Mouse (Mus musculus) embryo, embryonic 9.5 days (tissue): ENCODE data around the gene Gch1.

ENCODE experiments used
- DNase-seq: peaks from one replicate; pipeline ENCODE4 v3.0.0-alpha.2; 2017; ENCODE audit errors: extremely low spot score

Gene Gch1

DNA sequence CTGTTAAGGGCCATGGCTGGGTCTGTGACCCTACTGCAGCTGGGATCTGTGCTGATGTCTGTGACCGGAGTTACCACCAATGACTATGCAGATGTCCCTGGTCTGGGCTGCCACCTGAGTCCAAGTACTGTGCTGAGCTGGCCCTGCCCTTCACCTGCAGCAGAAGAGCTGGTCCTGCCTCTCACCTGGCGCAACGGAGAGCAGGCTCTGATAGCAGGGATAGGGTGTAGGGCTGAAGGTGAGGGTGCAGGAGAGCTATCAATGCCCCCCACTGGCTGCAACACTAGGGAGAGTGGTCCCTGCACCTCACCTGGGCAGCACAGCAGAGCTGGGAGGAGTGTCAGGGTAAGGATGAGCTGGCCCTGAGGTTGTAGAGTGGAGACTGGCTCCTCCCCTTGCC is 17.4 kb upstream of the Gch1 start:
- no peak for DNase-seq

DNA sequence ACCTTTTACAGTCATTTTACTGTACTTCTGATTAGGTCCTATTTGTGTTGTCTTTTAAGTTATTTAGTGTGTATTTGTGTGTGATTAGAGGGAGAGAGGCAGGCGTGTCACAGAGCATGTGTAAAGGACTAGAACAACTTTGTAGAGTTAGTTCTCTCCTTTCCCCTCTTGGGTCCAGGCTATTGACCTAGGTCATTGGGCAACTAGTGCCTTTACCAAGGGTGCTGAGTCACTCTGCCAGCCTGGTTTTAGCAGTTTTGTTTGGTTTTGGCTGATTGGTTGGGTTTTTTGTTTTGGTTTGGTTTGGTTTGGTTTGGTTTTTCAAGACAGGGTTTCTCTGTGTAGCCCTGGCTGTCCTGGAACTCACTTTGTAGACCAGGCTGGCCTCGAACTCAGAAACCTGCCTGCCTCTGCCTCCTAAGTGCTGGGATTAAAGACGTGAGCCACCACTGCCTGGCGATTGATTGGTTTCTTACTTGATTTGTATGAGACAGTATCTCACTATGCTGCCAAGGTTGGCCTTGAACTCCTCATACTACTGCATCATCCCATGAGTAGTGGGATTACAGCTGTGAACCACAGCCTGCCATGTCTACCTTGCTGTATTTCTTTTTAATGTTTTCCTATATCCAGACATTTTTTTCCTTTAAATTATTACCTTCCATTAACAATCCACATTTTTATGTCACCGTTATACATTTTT is 16.2 kb upstream of the Gch1 start:
- no peak for DNase-seq

DNA sequence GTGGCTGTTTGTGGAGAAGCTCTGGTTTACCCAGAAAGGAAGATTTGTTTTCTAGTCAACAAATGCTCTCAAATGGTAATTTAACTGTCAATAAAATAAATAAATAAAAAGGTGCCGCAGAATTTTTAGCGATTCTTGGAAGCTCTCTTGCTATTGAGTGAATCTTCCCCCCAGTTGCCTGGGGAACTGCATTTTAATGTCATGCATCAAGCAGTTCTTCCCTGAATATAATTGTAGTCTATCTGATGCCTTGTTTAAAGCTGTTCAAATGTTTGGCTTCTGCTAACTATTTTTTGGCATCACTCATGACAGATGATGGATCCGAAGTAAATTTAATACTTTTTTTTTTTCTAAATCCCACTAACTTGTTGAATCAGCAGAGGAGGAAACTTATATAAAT is 8.1 kb upstream of the Gch1 start:
- DNase-seq: no peak

DNA sequence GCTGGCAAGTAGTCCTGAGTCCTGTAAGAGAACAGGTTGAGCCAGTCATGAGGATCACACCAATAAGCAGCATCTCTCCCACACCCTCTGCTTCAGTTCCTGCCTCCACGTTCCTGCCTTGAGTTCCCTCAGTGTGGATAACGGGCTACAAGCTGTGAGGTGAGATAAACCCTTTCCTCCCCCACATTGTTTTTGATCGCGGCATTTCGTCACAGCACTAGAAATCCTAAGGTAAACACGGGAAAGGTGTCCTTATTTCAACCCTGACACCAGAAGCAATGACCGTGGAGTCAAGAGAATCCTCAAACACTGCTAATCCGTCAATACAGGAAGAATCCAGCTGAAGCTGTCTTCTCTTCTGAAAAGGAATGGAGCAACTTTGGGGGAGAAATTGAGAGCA is 7.5 kb upstream of the Gch1 start:
- no peak for DNase-seq

DNA sequence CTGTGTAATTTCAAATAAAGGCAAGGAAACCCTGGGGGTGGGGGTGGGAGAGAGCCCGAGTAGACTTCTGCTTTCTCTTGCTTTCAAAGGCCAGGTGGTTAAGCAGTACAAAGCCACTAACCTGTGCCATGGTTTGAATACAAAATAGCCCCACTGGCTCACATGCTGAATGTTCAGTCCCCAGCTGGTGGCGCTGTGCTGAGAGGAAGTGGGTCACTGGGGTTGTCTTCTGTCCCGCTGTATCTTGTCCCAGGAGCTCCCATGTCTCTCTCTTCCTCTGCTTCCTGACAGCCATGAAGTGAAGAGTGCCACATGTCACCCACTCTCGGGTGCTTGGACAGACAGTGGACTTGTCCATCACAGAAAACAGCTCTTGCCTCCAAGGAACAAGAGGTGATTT is 4.9 kb upstream of the Gch1 start:
- no peak for DNase-seq

DNA sequence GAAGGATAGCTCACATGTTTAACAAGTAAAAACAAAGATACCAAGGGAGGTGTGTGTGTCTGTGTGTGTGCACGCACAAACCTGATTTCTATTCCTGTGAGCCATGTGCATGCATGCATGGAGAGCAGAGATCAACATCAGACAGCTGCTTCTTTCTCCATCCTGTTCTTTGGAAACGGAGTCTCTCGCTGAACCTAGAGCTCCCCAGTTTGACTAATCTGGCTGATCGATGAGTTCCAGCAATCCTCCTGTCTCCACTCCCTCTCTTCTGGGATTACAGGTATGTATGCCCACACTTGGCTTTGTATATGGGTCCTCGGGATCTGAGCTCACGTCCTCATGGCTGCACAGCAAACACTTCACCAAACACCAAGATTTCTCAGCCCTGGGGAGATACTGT is 4.3 kb upstream of the Gch1 start:
- DNase-seq: no peak

DNA sequence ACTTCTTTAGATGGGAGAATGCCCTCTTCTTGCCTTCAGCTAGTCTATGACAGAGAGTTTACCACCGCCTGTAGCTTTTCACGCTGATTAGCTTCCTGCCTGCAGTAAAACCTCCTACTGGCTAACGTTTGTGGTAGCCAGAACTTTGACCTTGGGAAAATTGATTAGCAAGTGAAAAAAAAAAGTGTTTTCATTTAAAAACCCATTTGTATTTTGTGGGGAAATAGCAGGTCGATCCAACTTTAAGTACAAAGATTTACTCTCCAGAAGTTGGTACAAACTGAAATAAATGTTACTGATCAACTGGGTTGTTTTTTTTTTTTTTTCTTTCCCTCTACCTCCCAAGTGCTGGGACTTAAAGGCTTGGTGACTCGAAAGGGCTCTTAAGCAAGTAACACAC is 2.6 kb upstream of the Gch1 start:
- no peak for DNase-seq

DNA sequence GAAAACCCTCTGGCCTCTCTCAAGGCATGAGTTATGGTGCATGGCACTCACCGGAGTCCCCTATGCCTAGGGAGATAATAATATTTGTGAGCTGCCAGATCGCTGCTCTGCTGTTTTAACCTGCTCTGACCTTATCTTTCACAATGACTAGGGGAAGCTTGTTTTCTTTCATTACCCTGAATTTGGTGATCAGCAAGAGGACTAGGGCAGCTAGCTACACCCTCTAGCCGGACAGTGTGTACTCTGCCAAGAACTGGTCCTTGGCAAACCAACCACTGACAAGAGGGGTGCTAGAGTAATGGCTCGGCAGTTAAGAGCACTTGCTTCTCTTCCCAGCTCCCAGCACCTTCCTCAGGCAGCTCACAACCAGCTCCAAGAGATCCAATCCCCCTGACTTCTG is 1.4 kb upstream of the Gch1 start:
- no peak for DNase-seq

DNA sequence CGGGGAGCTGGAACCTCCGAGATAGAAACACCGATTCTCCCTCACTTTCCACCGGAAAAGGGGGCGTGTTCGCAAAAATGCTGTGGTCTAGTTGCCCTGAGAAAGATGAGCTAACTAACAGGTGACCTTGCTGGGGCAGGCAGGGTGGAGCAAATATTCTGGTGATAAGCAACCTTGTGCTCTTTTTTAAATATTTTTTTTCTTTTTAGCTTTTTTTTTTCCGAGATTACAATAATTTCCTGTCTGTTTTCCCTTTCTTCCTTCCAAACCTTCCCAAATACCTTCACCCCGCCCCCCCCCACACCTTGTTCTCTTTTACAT is 382 bp upstream of the Gch1 start:
- no peak for DNase-seq

DNA sequence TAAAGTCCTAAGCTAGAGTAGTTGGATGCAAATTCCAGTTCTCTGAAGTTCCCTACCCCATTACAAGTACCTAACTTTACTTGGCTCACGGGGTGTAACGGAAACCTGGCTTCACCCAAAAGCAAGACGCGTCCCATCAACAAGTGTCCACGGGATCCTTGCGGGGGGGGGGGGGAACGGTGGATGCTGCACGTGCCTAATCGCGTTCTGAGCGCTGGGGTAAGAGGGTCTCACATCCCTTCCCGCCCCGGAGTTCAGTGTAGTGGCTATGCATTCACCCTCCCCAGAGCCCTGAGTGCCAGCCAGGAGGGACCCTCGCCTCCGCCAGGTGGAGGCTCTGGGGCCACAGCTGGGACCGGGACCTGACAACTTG is 752 bp downstream of the Gch1 start:
- no peak for DNase-seq

DNA sequence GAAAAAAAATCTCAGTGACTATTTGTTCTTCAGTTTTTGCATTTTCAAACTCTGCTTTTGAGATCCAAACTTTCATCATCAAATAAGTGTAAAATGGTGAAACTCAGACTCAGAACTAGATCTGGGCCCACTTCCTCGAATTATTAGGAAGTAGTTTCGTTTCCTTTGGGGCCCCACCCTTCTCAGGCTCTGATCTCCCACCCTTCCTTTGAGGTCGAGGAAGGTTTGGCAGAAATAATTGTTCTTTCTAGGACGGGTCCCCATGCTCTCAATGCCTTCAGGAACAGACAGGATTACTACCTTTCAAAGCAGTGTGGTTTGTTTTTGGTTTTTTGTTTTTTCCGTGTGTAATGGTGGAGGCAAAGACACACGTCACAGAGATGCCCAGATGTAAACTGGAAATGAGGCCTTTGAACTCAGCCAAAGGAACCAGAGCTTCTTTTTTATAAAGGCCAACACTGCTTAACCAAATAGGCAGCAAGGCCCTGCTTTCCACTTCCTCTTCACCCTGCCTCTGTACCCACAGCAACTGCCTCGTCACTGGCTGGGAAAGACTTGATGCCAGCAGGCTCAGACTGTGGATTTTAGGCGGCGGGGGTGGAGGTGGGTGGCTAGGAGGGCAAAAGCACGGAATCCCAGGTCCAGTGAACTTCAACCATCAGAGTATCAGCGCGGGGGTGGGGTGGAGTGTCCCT is 1.4 kb downstream of the Gch1 start:
- DNase-seq: no peak

DNA sequence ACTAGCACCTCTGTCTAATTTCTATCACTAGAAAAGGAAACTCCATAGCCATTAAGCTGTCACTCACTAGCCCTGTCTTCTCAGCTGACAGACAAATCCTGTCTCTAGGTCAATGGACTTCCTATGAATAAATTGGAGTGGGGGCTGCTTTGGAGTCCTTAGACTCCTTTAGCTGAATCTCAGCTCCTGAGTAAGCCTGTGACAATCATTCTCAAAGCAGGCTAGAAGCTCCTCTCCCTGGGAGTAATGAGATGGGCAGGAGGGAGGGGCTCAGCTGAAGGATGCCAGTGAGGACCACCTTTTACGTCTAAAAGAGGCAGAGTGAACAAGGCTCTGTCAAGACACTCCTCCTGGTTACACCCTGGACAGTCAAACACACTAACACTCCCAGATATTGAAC is 2.0 kb downstream of the Gch1 start:
- DNase-seq: no peak

DNA sequence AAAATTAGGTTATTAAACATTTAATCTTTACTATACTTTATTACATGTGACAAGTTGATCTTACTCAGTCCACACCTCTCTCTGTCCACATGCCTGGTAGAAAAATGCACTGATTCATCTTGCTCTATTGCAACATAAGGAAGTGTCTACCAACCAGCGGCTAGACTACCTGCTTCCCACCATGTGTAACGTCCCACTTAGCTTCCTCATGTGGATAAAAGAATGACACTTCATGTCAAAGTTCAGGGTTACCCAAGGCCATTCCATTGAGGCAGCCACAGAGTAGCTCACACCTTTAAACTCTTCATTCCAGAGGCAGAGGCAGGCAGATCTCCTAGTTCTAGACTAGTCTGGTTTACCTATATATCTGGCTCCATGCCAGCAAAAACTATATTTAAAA is 2.7 kb downstream of the Gch1 start:
- no peak for DNase-seq

DNA sequence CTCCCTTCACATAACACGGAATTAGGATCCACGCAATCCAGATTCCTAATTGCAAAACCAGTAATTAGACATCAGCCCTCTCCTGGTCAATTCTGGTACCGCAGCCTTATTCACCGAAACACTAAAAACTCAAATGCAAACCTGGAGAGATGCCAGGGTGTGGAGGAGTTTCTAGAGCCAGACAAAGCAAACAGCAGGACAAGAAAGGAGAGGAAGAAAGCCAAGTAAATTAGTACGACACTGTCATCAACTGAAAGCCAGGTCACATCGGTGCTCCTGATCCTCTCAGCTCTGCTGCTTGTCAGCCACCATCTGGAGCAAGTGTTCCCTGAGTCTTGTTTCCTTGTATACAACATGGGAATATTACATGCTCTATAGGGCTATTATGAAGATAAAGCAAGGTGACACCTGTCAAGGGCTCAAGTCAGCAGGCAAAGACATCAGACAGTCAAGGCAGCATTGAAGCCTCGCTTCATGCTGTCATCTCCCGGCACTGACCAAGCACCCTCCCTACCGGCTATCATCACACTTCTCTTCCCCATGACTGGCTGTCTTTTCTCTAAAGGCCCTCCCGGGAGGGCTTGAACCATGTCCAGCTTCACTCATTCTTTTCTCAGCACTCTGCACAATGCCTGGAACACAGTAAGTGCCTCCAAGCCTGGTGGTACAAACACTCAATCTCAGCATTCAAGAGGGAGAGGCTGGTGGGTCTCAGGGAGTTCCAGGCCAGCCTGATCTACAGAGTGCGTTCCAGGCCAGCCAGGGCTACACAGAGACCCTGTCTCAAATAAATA is 7.5 kb downstream of the Gch1 start:
- DNase-seq: peak; percentile 10

DNA sequence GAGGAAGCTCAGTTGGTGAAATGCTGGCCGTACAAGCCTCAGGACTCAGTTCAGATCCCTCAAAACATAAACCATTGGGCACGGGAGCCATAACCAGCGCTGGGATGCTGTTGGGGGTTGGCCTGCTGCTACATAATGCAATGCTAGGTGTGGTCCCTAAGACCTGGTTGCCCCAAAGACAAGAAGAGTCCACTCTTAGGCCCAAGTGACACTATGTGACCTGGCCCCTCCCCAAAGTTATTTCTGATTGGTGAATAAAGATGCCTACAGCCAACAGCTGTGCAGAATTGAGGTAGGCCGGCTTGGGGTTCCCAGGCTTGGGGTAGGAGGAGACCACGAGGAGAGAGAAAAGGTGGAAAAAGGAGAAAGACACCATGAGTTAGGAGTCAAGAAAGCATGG is 10.4 kb downstream of the Gch1 start:
- DNase-seq: no peak

DNA sequence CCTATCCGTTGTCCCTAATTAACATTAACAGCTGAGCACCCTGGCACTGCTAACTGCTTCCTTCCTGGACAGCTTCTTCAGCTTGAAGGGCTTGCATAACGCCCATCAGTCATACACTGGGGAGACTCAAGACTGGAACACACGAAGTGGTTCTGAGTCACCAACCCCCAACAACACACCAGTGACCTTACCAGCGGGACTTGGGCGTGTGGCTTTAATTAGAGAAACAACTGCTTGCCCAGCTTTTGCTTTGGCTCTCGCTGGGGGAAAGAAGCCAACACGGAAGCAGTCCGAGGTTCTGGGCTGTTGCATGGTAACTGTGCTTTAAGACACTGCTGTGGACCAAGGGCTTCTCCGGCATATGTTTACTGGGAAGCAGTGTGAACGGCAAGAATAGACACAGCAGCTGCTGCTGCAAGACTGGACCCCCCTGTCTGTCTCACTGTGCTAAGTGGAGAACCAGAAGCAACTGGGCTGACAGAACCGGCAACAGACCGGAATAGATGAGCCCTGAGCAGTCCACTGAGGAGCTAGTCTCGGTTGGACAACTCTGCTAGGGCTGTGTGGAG is 11.3 kb downstream of the Gch1 start:
- DNase-seq: peak; percentile 2

DNA sequence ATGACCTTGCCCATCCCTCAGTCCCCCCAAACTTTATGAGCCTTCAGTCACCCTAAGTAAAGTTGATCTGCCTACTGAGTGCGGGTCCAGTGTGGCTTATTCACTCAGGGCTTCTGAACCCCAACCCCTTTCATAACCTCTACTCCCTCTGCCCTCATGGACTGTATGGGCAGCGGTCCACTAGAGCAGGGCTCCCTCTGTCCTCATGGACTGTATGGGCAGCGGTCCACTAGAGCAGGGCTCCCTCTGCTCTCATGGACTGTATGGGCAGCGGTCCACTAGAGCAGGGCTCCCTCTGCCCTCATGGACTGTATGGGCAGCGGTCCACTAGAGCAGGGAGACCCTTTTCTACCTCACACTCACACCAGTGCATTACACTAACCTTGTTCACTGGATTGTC is 13.0 kb downstream of the Gch1 start:
- no peak for DNase-seq

DNA sequence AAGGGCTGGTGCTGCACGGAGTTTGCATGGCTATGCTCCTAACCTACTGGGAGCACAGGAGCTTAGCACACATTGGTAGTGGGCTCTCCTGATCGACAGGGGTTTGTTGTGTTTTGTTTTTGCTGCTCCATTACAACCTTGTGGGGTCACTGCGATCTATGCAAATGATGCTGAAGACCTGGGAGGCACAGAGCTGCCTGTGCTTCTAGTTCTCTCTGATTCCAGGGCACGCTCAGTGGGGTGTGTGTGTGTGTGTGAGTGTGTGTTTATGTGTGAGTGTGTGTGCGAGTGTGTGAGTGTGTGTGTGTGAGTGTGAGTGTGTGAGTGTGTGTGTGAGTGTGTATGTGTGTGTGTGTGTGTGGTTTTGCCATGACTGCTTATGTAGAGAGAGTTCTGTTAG is 14.1 kb downstream of the Gch1 start:
- no peak for DNase-seq

DNA sequence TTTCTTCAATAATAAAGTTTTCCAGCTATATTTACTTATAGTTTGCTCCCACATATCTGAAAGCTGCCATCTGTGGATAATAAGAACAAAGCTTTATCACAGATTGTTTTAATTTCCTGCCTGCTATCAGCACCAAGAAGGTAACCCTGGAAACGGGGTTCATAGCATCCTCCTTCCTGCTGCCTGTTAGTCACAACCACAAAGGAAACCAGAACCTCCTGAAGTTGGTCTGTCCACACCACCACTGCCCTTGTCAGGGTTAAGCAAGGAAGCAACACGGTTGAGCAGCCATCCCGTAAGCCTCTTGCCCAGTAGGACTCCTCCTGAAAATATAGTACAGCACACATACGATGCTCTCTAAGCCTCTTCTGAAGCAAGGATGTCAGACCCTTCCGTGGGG is 17.1 kb downstream of the Gch1 start:
- no peak for DNase-seq

DNA sequence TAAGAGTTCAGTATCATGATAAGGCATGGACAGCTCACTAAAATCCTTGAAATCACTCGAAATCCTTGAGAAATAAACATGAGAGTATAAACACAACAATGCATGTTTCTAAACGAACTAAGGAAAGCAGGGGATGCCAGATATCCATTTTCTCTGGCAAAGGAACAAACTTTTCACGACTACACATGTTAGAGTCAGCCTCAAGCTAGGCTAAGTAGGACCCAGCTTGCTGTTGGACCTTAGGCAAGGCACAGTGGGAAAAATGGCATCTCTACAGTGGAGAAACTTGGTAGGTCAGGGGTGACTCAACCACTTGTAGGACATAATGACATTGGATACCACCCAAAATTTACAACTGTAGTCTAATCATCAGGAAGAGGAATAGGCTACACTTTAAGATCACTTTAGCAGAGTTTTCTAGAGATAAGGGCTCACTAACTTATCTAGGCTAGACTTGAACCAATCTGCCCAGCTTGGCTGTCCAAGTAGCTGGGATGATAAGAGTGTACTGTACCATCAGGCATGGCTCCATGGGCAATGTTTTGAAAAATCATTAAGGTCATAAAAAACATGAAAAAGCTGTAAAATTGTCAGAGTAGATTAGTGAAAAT is 18.6 kb downstream of the Gch1 start:
- no peak for DNase-seq

DNA sequence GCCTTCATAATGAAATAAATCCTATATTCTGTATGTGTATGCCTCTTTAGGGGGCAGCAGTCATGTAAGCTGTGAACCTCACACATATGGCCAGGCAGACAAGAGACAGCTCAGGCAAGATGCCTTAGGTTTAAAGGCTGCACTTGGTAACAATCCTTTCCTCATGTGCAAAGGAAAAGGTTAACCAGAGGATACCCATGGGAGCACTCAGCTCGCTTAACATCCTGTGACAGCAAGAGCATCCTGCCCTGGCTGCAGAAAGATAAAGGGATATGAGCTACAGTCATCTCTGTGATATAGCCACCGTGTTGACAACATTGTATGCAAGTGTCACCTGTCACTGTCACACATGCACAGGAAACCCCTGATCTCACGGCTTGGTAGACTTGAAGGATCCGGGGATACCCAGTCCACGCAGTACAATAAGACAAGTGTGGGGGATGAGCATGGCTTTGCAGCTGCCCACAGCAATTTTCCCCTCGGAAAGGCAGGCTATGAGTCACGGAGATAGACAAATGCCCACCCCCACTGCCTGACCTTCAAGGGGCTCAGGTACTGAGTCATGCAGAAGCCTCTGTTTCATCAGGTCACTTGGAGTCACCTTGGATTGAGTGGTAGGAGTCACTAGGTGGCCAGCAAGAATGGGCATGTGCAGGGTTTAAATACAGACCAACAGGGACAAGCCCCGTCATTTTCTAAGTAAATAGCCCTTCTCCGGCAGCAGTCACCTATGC is 19.4 kb downstream of the Gch1 start:
- DNase-seq: no peak

DNA sequence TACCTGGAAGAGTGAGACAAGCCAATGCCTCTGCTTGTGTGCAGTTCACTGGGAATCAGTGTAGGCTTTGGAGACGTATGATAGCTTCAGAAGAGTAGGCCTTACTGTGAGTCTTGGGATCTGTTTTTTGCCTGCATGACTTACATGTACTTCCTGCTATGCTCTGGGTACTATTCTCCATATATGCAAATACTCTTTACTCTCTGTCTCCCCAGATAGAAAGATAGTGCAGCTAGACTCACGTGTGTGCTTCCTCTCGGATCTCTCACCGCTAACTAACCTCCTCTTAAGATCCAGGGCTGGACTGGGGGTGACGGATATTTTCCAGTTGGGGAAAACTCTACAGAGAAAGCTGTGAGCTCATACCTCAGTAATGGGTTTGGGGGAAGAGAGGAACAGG is 23.5 kb downstream of the Gch1 start:
- no peak for DNase-seq
